Mouse (Mus musculus): ENCODE measurements around the gene Gm21954. TPM values are rescaled to one million over a fixed set of nuclear protein-coding genes. Genes with fewer than 3 reads are reported as not detected.

Gm21954 gene
- polyA plus RNA-seq, 1 experiment from 2014 or later = not detected

DNA sequence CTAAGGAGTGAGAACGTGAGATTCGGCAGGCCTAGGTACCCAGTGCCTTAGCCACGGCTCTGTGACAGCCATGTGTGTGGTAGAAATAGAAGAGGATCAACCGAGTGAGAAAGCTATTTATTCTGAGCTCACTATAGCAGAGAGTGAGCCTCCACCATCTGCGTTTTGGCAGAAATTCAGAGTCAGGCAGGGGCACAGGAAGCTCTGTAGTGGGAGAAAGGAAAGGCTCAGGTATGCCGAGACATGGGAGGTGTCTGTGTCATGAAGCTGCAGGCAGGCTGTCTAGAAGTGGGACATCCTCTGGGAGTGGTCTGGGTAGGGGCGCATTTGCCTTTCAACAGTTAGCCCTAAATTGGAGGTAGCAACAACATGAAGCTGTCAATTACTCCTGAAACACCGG lies 31.7 kb downstream of the Gm21954 start:
- no peak for ATAC-seq (ENCODE audit: insufficient number of reproducible peaks, low FRiP score, low TSS enrichment, low read depth)
- H3K27ac ChIP-seq = no peak overlapping the region
- no peaks in the 10 kb centered on the region for H3K9me3 ChIP-seq
- no peaks in the 10 kb centered on the region for H3K4me1 ChIP-seq
- no peak overlapping the region for H3K4me2 ChIP-seq
- WGBS = 51% methylated on average over 8 of the region's 8 CpGs
- no peak overlapping the region for H3K9ac ChIP-seq
- H3K4me3 ChIP-seq = no peak overlapping the region
- H3K27me3 ChIP-seq = no peaks in the 10 kb centered on the region
- no peaks in the 10 kb centered on the region for H3K36me3 ChIP-seq

DNA sequence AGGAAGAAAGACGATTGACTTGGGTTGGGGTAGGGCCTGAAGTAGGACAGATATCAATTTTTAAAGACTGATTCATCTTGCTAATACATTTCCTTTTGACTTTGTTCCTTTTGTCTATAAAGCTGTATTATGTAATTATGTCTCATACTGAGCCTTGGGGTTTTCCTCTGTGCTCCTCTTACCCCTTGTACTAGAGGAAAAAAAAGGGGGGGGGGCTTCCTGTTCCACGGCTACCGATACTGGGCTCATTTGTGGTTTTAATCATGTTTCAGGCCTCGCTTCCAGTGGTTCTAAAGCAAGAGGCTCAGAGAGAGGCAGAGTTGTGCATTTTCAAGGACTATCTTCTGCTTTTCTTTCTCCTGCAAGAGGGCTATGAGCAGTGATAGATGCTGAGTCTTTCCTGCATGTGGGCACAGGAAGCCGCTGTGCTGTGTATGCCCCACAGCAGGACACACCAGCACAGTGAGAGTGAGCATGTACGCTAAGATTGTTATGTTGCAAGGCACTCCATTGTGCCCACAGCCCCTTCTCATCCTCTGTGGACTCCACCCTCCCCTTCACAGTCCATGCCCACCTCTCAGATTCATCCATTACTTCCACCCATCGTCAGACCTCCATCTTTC lies 33.1 kb downstream of the Gm21954 start:
- Histone ChIP-seq H3K36me3 (no peaks in the 10 kb centered on the region), H3K27ac (no peak overlapping the region), H3K27me3 (no peaks in the 10 kb centered on the region), H3K9ac (no peak overlapping the region), H3K4me1 (no peaks in the 10 kb centered on the region), H3K4me2 (no peak overlapping the region), H3K9me3 (no peaks in the 10 kb centered on the region), H3K4me3 (no peak overlapping the region)
- 65% methylated on average over 7 of the region's 7 CpGs for WGBS
- ATAC-seq (ENCODE audit: insufficient number of reproducible peaks, low FRiP score, low TSS enrichment, low read depth) = no peak

DNA sequence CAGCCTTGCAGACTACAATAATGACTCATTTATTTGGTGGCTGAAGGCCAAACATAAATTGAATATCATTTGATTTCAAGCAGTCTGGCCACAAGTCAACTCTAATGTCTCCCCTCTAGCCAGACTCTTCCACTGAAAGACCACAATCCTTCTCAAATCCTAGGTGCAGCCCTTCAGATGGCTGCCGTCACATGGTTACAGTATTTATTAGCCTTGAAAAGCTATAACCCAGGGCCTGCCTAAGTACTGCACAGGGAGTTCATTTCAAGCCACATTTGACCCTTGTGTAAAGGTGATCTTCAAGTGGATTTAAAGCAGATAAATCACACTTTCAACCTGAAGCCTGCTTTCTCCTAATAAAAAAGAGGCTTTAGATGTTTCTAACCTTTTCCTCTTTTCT lies 37.7 kb downstream of the Gm21954 start:
- ATAC-seq (ENCODE audit: insufficient number of reproducible peaks, low FRiP score, low TSS enrichment, low read depth) = no peak
- no peaks in the 10 kb centered on the region for H3K4me1 ChIP-seq
- H3K27ac ChIP-seq = no peak overlapping the region
- no peak overlapping the region for H3K4me3 ChIP-seq
- H3K9ac ChIP-seq = no peak overlapping the region
- no peaks in the 10 kb centered on the region for H3K36me3 ChIP-seq
- H3K27me3 ChIP-seq = no peaks in the 10 kb centered on the region
- WGBS = 43% methylated on average over 1 of the region's 1 CpGs
- H3K4me2 ChIP-seq = no peak overlapping the region
- no peaks in the 10 kb centered on the region for H3K9me3 ChIP-seq

DNA sequence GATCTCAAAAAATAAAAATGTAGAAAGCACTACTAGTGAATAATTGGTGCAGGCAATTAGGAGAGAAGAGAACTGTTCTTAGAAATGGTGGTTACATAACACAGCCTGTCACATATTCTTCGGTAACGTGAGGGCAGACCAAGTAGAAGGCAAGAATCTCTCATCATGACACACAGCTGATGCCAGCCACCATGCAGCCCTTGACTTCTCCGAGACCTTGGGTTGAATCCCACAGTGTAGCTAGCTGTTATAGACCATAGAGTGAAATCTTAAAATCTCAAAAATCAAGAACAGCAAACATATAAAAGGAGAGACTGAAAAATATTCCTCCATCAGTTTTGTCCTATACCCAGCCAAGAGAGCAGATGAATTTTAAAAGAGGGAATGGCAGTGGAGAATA lies 40.8 kb downstream of the Gm21954 start:
- no peak for ATAC-seq (ENCODE audit: insufficient number of reproducible peaks, low FRiP score, low TSS enrichment, low read depth)
- Histone ChIP-seq H3K36me3 (no peaks in the 10 kb centered on the region), H3K4me2 (no peak overlapping the region), H3K9ac (no peak overlapping the region), H3K27ac (no peak overlapping the region), H3K27me3 (no peaks in the 10 kb centered on the region), H3K4me1 (no peaks in the 10 kb centered on the region), H3K4me3 (no peak overlapping the region), H3K9me3 (no peaks in the 10 kb centered on the region)
- 88% methylated on average over 3 of the region's 3 CpGs for WGBS

DNA sequence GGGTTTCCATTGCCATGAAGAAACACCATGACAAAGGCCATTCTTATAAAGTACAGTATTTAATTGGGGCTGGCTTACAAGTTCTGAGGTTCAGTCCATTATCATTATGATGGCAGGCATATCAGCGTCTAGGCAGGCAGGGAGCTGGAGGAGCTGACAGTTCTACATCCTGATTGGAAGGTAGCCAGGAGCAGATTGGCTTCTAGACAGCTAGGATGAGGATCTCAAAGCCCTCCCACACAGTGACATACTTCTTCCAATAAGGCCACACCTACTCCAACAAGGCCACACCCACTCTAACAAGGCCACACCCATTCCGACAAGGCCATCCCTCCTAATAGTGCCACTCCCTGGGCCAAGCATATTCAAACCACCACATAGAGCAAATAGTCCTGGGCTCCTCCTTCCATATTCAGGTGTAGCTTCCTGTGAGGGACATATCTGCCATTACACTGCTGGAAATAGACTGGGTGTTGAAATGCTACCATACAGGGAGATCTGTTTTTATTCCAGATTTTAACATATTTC lies 41.9 kb downstream of the Gm21954 start:
- Histone ChIP-seq H3K27me3 (no peaks in the 10 kb centered on the region), H3K36me3 (no peaks in the 10 kb centered on the region), H3K4me3 (no peak overlapping the region), H3K4me1 (no peaks in the 10 kb centered on the region), H3K4me2 (no peak overlapping the region), H3K27ac (no peak overlapping the region), H3K9ac (no peak overlapping the region), H3K9me3 (no peaks in the 10 kb centered on the region)
- no peak for ATAC-seq (ENCODE audit: insufficient number of reproducible peaks, low FRiP score, low TSS enrichment, low read depth)
- 89% methylated on average over 2 of the region's 2 CpGs for WGBS

DNA sequence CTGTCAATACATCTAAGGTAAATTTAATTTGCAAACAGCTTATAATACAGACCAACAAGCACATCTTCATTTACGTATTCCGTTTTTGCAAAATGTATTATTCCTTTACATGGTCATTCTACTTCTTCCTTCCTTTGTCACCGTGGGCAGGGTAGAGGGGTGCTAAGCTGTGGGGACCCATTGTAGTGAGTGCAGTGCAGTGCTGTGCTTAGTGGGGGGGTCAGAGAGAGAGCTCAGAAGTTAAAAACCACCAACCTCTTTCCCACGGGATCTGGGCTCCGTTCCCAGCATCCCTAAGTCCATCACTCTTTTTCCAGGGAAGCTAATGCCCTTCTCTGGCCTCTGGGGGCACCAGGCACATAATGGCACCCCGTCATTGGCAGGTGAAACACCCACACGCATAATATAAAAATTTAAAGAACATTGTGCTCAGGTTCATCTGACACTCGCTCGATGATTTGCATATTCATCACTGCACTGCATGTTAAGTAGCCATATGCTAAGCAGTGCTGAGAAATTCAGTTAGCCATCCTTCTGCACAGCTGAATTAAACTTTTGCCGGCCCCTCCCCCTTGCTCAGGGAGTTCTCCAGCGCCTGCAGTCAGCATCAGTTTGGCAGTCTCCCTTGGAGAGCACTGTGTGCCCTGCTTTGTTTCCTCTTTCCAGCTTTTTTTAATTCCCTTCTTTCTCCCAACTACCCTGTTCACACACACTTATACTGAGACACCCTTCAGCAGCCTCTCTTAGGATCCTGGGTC lies 48.2 kb downstream of the Gm21954 start:
- WGBS = 30% methylated on average over 11 of the region's 11 CpGs
- no peak overlapping the region for H3K4me3 ChIP-seq

DNA sequence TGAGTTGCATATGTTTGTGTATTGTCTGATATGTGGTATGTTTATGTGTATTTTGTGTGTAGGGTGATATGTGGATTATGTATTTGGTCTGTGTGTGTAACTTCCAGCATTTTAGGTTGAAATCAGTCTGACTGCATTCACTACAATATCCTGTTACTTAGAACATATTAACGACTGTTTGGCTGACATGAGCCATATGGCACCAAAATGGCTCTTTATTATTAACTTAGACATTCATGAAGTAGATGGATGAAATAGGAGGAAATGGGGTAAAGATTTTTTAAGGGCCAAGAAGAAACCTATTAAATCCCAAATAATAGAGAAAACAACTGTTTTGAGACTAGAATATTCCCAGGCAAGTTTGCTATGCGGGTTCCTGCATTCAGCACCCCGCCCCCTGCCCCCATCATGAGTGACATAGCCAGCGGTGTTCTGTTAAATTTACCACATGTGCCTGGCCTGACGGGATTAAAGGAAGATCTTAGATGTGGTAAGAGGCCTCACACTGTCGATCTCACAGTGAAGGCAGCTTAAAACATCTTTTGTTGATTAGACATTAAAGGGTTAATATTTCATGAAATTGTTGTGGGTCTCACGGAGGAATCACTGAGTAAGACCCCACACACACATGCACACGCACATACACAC lies 51.5 kb downstream of the Gm21954 start:
- no peak overlapping the region for H3K4me3 ChIP-seq
- H3K4me1 ChIP-seq = peaks cover 16% of the 10 kb centered on the region
- no peak overlapping the region for H3K4me2 ChIP-seq
- no peaks in the 10 kb centered on the region for H3K36me3 ChIP-seq
- no peaks in the 10 kb centered on the region for H3K27me3 ChIP-seq
- no peaks in the 10 kb centered on the region for H3K9me3 ChIP-seq
- 28% methylated on average over 8 of the region's 8 CpGs for WGBS
- H3K27ac ChIP-seq = no peak overlapping the region
- no peak for ATAC-seq (ENCODE audit: insufficient number of reproducible peaks, low FRiP score, low TSS enrichment, low read depth)
- no peak overlapping the region for H3K9ac ChIP-seq

More for the DNA sequence above, 48.2 kb downstream of the Gm21954 start:
- Histone ChIP-seq H3K27ac (no peak overlapping the region), H3K27me3 (no peaks in the 10 kb centered on the region), H3K36me3 (no peaks in the 10 kb centered on the region), H3K4me1 (peaks cover 12% of the 10 kb centered on the region), H3K9ac (no peak overlapping the region), H3K4me2 (no peak overlapping the region), H3K9me3 (no peaks in the 10 kb centered on the region)
- no peak for ATAC-seq (ENCODE audit: insufficient number of reproducible peaks, low FRiP score, low TSS enrichment, low read depth)

DNA sequence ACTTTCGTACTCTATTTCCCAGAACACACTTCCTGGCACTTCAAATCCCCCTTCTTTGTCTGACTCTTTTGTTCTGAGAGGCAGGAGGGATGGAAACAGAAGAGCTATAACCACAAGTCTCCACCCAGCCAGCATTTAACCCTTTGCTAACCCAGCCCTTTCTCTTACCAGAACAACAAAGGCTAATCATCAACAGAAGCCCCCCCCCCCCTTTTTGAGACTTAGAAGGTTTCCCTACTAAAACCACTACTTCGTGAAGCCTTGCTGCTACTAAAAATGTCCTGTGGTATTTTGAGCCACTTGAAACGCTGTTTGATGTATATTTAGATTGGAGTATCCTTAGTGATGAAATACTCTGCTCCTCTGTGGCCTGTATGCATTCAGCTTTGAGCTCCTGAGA lies 52.7 kb downstream of the Gm21954 start:
- H3K27ac ChIP-seq = no peak overlapping the region
- no peak overlapping the region for H3K4me3 ChIP-seq
- no peaks in the 10 kb centered on the region for H3K36me3 ChIP-seq
- no peaks in the 10 kb centered on the region for H3K9me3 ChIP-seq
- no peaks in the 10 kb centered on the region for H3K27me3 ChIP-seq
- ATAC-seq (ENCODE audit: insufficient number of reproducible peaks, low FRiP score, low TSS enrichment, low read depth) = no peak
- H3K9ac ChIP-seq = no peak overlapping the region
- H3K4me2 ChIP-seq = no peak overlapping the region
- peaks cover 13% of the 10 kb centered on the region for H3K4me1 ChIP-seq
- WGBS = 28% methylated on average over 3 of the region's 3 CpGs

DNA sequence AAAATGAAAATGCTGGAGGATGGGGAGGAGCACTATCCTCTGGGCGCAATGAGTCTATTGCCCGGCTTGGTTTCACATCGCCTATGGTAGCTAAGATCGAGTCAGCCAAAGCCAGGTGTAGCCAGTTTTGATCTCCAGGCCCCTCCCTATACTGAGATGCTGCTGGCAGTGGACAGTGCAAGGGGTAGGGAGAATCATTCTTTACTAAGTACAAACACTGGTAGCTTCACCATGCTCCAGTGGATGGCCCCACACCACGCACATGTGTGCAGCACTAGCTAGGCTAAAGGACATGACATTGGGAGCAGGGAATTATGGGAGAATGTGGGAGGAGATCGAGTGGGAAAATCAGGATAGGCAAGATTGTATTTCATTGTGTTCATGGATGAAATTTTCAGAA lies 53.2 kb downstream of the Gm21954 start:
- no peaks in the 10 kb centered on the region for H3K27me3 ChIP-seq
- peaks cover 10% of the 10 kb centered on the region for H3K4me1 ChIP-seq
- 67% methylated on average over 6 of the region's 6 CpGs for WGBS
- H3K4me3 ChIP-seq = no peak overlapping the region
- H3K36me3 ChIP-seq = no peaks in the 10 kb centered on the region
- H3K9ac ChIP-seq = no peak overlapping the region
- 0 out of 2 replicates have a peak overlapping the region, but pooled peaks have one; percentile 27 for H3K27ac ChIP-seq
- no peaks in the 10 kb centered on the region for H3K9me3 ChIP-seq
- H3K4me2 ChIP-seq = no peak overlapping the region
- ATAC-seq (ENCODE audit: insufficient number of reproducible peaks, low FRiP score, low TSS enrichment, low read depth) = 0 out of 2 replicates have a peak, but pooled peaks have one; percentile 4

DNA sequence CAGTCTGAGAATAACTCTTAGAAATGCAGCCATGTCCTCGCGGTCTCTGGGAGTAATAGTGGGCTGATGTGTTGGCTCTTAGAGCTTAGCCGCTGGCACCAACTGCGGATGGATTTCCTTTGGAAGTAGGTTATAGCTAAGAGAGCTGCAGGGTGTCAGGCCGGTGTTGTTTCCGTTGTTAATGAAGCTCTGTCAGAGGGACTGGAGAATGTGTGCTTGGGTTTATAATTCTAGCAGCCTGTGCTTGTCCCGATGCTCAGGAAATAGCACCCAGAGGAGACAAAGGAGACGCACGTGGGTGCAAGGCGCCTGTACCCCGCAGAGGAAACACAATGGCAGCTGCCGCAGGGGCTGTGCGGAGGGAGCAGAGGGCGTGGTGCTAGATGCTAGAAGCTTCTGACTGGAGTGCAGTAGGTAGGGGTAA lies 56.5 kb downstream of the Gm21954 start:
- Histone ChIP-seq H3K4me2 (peak overlapping the region; percentile 47), H3K9me3 (no peaks in the 10 kb centered on the region), H3K4me3 (peak overlapping the region; percentile 13; the same call in 1 of the 2 replicates), H3K9ac (no peak overlapping the region), H3K36me3 (no peaks in the 10 kb centered on the region), H3K27me3 (no peaks in the 10 kb centered on the region), H3K4me1 (peaks cover 7% of the 10 kb centered on the region), H3K27ac (peak overlapping the region; percentile 57)
- 18% methylated on average over 14 of the region's 14 CpGs for WGBS
- no peak for ATAC-seq (ENCODE audit: insufficient number of reproducible peaks, low FRiP score, low TSS enrichment, low read depth)

All from limb, embryonic 15.5 days (tissue).